Mouse (Mus musculus): ENCODE measurements around the gene Wdfy1. TPM values are rescaled to one million over a fixed set of nuclear protein-coding genes. Genes with fewer than 3 reads are reported as not detected.

The Wdfy1 gene
- polyA plus RNA-seq, 1 experiment from 2014 or later, result 24.5 TPM

DNA sequence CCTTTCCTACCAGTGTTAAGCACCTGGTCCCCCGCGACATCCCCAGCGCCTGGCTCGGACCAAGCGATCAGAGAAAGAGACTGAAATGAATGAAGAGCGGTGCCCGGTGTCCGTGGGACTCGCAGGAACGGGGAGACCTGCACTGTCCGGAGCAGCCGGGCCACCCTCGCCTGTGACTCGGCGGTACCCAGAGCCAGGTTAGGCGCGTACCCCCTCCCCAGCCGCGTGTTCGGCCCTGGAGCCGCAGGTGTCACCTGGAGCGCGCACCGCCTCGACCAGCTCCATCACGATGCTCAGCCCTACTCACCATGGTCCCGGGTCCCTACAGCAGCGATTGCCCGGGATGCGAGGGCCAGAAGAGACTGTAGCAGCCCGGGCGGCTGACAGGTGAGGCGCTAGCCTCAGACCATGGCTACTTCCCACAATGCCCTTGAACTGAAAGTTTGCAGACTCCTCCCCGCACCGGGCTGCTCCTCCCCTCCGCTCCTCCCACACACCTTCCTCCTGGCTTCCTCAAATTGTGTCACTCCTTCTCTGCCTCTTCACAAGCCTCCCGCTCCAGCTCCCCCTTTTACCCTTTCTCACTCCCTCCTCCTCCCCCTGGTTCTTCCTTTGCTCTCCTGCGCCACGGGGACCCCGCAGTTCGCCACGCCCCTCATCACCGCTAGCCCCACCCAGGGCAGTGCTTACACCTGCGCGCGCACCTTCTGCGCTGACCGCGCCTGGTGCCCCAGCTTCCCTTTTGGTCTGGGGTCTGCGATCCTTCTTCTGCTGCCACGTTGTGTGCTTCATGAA is 104.2 kb downstream of the Wdfy1 start, which contains the start of gene Ap1s3:
Gene Ap1s3, minus strand, starts transcription at position 430 of the 795 bp plus-strand sequence.
- H3K4me1 ChIP-seq (ENCODE audit: control insufficient read depth, insufficient read depth, low read length), result no peaks in the 10 kb centered on the region
- peak within 1 kb of the TSS; percentile 56 for H3K4me3 ChIP-seq (ENCODE audit: low read depth, low read length)
- H3K36me3 ChIP-seq (ENCODE audit: control insufficient read depth, insufficient read depth, low read length), result no peaks in the 10 kb centered on the region
- ATAC-seq (replicated peaks; ENCODE audit: insufficient number of reproducible peaks, low FRiP score, low TSS enrichment), result peak; percentile 82
- peak within 1 kb of the TSS; percentile 50 for H3K9ac ChIP-seq (ENCODE audit: low read depth, low read length)
- peaks cover 28% of the 10 kb centered on the region for H3K27me3 ChIP-seq (ENCODE audit: control insufficient read depth, insufficient read depth, low read length)
- peak within 1 kb of the TSS; percentile 83 for H3K4me2 ChIP-seq
- WGBS (ENCODE audit: insufficient replicate concordance), result under 1% methylated on average over 51 of the region's 51 CpGs
- no peaks in the 10 kb centered on the region for H3K9me3 ChIP-seq (replicated peaks; ENCODE audit: control insufficient read depth, low read length)
- H3K27ac ChIP-seq (ENCODE audit: low read depth, low read length), result no peak within 1 kb of the TSS

DNA sequence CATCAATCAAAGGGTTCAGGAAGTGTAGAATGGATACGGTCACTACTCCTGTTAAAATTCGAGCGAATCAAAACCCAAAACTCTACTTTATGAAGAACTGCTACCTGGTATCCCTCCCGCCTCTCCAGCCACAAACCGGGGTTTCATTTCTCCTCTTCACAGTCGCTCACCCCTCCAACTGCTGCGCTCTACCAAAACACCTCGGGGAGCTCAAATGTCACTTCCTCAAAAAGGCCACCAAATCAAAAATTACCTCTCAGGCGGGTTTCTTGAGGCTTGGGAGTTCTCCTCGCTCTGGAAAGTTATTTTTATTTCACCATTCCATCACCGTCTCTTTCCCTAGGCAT is 104.8 kb downstream of the Wdfy1 start:
- Histone ChIP-seq H3K9me3 (replicated peaks; ENCODE audit: control insufficient read depth, low read length) (no peaks in the 10 kb centered on the region), H3K27me3 (ENCODE audit: control insufficient read depth, insufficient read depth, low read length) (peaks cover 28% of the 10 kb centered on the region), H3K4me1 (ENCODE audit: control insufficient read depth, insufficient read depth, low read length) (no peaks in the 10 kb centered on the region), H3K27ac (ENCODE audit: low read depth, low read length) (no peak overlapping the region), H3K36me3 (ENCODE audit: control insufficient read depth, insufficient read depth, low read length) (no peaks in the 10 kb centered on the region), H3K9ac (ENCODE audit: low read depth, low read length) (peak overlapping the region; percentile 50; the same call in 1 of the 2 replicates), H3K4me2 (peak overlapping the region; percentile 83), H3K4me3 (ENCODE audit: low read depth, low read length) (peak overlapping the region; percentile 56)
- ATAC-seq (replicated peaks; ENCODE audit: insufficient number of reproducible peaks, low FRiP score, low TSS enrichment), result no peak
- WGBS (ENCODE audit: insufficient replicate concordance), result 2% methylated on average over 11 of the region's 11 CpGs

DNA sequence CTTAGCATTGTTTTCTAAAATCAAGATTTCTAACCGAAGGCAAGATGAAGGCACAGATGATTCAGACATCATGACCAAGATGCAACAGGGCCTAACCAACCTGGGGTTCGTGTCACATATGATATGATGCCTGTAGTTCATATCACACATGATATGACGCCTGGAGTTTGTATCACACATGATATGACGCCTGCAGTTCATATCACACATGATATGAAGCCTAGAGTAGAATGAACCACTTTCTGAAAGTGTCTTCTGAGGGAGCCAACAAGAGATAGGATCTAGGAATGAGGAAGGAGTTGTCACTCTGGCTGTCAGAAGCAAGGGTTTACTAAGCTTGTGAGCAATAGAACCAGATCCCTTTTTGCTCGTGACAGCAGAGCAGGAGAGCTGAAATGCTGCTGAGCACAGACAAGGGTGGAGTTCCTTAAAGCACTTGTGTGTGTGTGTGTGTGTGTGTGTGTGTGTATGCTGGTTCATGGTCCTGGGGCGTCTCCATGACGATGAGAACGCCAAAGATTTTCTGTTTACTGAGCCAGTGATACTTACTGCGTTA is 106.4 kb downstream of the Wdfy1 start:
- WGBS (ENCODE audit: insufficient replicate concordance), result 75% methylated on average over 9 of the region's 9 CpGs
- H3K4me2 ChIP-seq, result no peak overlapping the region
- H3K9me3 ChIP-seq (replicated peaks; ENCODE audit: control insufficient read depth, low read length), result no peaks in the 10 kb centered on the region
- no peak overlapping the region for H3K9ac ChIP-seq (ENCODE audit: low read depth, low read length)
- H3K27ac ChIP-seq (ENCODE audit: low read depth, low read length), result no peak overlapping the region
- peaks cover 28% of the 10 kb centered on the region for H3K27me3 ChIP-seq (ENCODE audit: control insufficient read depth, insufficient read depth, low read length)
- no peaks in the 10 kb centered on the region for H3K36me3 ChIP-seq (ENCODE audit: control insufficient read depth, insufficient read depth, low read length)
- no peak for ATAC-seq (replicated peaks; ENCODE audit: insufficient number of reproducible peaks, low FRiP score, low TSS enrichment)
- H3K4me1 ChIP-seq (ENCODE audit: control insufficient read depth, insufficient read depth, low read length), result no peaks in the 10 kb centered on the region
- H3K4me3 ChIP-seq (ENCODE audit: low read depth, low read length), result no peak overlapping the region

DNA sequence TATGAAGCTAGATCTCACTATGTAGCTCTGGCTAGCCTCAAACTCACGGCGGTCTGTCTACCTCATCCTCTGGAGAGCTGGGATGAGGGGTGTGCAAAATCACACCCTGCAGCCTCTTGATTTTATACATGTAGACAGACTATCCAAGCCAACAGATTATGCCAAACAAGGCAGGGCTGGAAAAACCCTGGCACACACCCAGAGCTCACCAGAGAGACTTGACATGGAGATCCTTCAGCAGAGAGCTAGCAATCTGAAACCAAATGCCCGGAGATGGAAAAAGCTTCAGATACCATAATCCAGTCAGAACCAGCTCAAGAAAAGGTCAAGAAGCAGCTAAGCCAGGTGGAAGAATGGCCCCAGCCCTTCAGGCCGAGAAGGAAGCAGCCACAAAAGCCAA is 111.0 kb downstream of the Wdfy1 start:
- no peaks in the 10 kb centered on the region for H3K36me3 ChIP-seq (ENCODE audit: control insufficient read depth, insufficient read depth, low read length)
- ATAC-seq (replicated peaks; ENCODE audit: insufficient number of reproducible peaks, low FRiP score, low TSS enrichment), result no peak
- H3K4me2 ChIP-seq, result no peak overlapping the region
- WGBS (ENCODE audit: insufficient replicate concordance), result 83% methylated on average over 4 of the region's 4 CpGs
- no peak overlapping the region for H3K4me3 ChIP-seq (ENCODE audit: low read depth, low read length)
- no peaks in the 10 kb centered on the region for H3K4me1 ChIP-seq (ENCODE audit: control insufficient read depth, insufficient read depth, low read length)
- H3K9me3 ChIP-seq (replicated peaks; ENCODE audit: control insufficient read depth, low read length), result no peaks in the 10 kb centered on the region
- H3K27me3 ChIP-seq (ENCODE audit: control insufficient read depth, insufficient read depth, low read length), result no peaks in the 10 kb centered on the region
- H3K27ac ChIP-seq (ENCODE audit: low read depth, low read length), result no peak overlapping the region
- no peak overlapping the region for H3K9ac ChIP-seq (ENCODE audit: low read depth, low read length)

DNA sequence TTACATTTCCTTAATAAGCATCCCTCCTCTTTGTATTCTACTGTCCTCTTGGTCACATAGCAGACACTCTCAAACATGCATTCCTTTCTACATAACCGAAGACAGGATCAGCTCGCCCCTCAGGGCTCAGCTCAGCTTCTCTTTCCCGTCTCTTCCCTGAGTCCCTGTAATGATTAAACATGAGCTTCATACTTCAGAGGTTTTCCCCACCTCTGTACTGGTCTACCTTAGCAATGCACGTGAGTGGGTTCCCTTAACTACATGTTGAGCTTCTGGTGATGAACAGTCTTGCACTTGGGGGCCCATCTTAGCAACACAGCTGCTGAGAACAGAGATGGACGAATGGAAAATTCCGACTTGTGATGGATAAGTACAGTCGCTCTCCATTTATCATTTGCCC is 116.3 kb downstream of the Wdfy1 start:
- no peak overlapping the region for H3K27ac ChIP-seq (ENCODE audit: low read depth, low read length)
- H3K27me3 ChIP-seq (ENCODE audit: control insufficient read depth, insufficient read depth, low read length), result no peaks in the 10 kb centered on the region
- ATAC-seq (replicated peaks; ENCODE audit: insufficient number of reproducible peaks, low FRiP score, low TSS enrichment), result no peak
- no peak overlapping the region for H3K9ac ChIP-seq (ENCODE audit: low read depth, low read length)
- WGBS (ENCODE audit: insufficient replicate concordance), result 72% methylated on average over 7 of the region's 7 CpGs
- no peak overlapping the region for H3K4me3 ChIP-seq (ENCODE audit: low read depth, low read length)
- no peaks in the 10 kb centered on the region for H3K36me3 ChIP-seq (ENCODE audit: control insufficient read depth, insufficient read depth, low read length)
- no peak overlapping the region for H3K4me2 ChIP-seq
- H3K9me3 ChIP-seq (replicated peaks; ENCODE audit: control insufficient read depth, low read length), result no peaks in the 10 kb centered on the region
- H3K4me1 ChIP-seq (ENCODE audit: control insufficient read depth, insufficient read depth, low read length), result no peaks in the 10 kb centered on the region

DNA sequence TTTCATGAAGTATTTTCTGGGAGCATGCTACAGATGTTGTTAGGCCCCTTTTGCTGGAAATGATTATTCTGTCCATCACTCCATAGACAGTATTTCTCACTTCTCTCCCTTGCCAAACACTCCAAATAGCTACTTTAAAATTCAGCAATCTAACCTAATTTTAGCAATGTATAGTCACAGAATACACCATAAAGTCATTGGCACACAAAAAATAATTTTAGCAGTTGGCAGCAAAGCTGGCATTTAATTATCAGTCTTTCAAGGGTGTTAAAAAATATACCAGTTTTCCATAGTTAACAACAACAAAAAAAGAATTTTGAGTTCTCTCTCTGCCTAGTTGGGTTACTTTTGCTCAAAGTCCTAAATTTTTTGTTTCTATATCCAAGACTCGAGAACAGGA is 118.5 kb downstream of the Wdfy1 start:
- Histone ChIP-seq H3K9me3 (replicated peaks; ENCODE audit: control insufficient read depth, low read length) (no peaks in the 10 kb centered on the region), H3K36me3 (ENCODE audit: control insufficient read depth, insufficient read depth, low read length) (no peaks in the 10 kb centered on the region), H3K4me3 (ENCODE audit: low read depth, low read length) (no peak overlapping the region), H3K27me3 (ENCODE audit: control insufficient read depth, insufficient read depth, low read length) (no peaks in the 10 kb centered on the region), H3K27ac (ENCODE audit: low read depth, low read length) (no peak overlapping the region), H3K4me1 (ENCODE audit: control insufficient read depth, insufficient read depth, low read length) (no peaks in the 10 kb centered on the region), H3K4me2 (no peak overlapping the region), H3K9ac (ENCODE audit: low read depth, low read length) (no peak overlapping the region)
- no peak for ATAC-seq (replicated peaks; ENCODE audit: insufficient number of reproducible peaks, low FRiP score, low TSS enrichment)
- WGBS (ENCODE audit: insufficient replicate concordance), result 71% methylated on average over 1 of the region's 1 CpGs

DNA sequence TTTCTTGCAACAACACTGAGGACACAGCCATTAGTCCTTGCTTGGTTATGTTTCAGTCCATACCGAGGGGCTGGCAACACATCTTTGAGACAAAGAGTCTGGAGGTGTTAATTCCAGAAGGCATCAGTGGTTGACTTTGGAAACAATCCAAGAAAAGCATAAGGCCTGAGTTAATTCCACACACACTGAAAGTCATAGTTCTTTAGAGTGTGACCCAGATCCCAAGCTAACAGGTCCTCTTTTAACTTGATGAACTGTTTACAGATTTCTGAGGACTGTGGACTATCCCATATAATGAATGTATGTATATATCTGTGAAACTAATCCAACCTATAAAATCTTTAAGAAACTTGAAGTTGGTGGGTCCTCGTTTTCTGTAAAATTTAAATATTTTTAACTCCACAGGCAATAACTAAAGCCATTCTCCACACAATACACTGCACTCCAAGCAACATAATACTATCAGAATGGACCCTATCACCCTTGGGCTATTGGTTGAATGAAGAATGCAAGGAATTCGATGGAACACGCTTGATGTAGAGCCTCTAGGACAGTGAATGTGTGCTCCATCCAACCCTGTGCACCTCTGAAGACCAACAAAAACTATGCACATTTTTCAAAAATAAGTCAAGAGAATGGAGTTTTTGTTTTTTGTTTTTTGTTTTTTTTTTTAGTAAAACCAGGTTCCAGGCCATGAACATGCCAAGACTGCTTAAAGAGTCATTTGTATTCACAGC is 120.0 kb downstream of the Wdfy1 start:
- H3K4me2 ChIP-seq, result no peak overlapping the region
- no peak for ATAC-seq (replicated peaks; ENCODE audit: insufficient number of reproducible peaks, low FRiP score, low TSS enrichment)
- 55% methylated on average over 4 of the region's 4 CpGs for WGBS (ENCODE audit: insufficient replicate concordance)

DNA sequence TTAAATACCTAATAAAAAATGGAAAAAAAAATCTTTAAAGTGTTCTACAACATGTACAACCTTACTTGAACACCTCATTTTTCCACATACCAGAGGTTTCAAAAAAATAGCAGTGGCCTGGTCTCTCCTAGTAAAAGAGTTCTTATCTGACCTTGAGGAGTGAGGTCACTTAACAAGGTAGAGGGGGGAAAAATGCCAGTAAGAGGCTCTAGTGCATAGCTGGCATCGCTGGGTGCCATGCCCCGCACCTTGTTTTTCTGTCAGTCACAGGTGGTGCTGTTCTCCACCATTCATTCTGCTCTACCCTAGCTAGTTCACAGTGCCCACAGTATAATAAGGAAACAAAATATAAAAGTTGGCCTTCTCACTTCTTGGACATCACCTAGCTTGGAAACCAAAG is 121.0 kb downstream of the Wdfy1 start:
- Histone ChIP-seq H3K27me3 (ENCODE audit: control insufficient read depth, insufficient read depth, low read length) (no peaks in the 10 kb centered on the region), H3K4me2 (no peak overlapping the region), H3K4me1 (ENCODE audit: control insufficient read depth, insufficient read depth, low read length) (no peaks in the 10 kb centered on the region), H3K4me3 (ENCODE audit: low read depth, low read length) (no peak overlapping the region), H3K27ac (ENCODE audit: low read depth, low read length) (no peak overlapping the region), H3K9me3 (replicated peaks; ENCODE audit: control insufficient read depth, low read length) (no peaks in the 10 kb centered on the region), H3K36me3 (ENCODE audit: control insufficient read depth, insufficient read depth, low read length) (no peaks in the 10 kb centered on the region), H3K9ac (ENCODE audit: low read depth, low read length) (no peak overlapping the region)
- WGBS (ENCODE audit: insufficient replicate concordance), result 85% methylated on average over 2 of the region's 2 CpGs
- ATAC-seq (replicated peaks; ENCODE audit: insufficient number of reproducible peaks, low FRiP score, low TSS enrichment), result no peak

More for the DNA sequence above, 120.0 kb downstream of the Wdfy1 start:
- no peaks in the 10 kb centered on the region for H3K9me3 ChIP-seq (replicated peaks; ENCODE audit: control insufficient read depth, low read length)
- no peaks in the 10 kb centered on the region for H3K27me3 ChIP-seq (ENCODE audit: control insufficient read depth, insufficient read depth, low read length)
- H3K36me3 ChIP-seq (ENCODE audit: control insufficient read depth, insufficient read depth, low read length), result no peaks in the 10 kb centered on the region
- no peak overlapping the region for H3K9ac ChIP-seq (ENCODE audit: low read depth, low read length)
- H3K4me3 ChIP-seq (ENCODE audit: low read depth, low read length), result no peak overlapping the region
- H3K4me1 ChIP-seq (ENCODE audit: control insufficient read depth, insufficient read depth, low read length), result no peaks in the 10 kb centered on the region
- no peak overlapping the region for H3K27ac ChIP-seq (ENCODE audit: low read depth, low read length)

All from heart, embryonic 11.5 days (tissue).